Mouse (Mus musculus) gastrocnemius, postnatal 4 days (tissue): Measurements from ENCODE around the gene Cebpg. TPM values are rescaled to one million over a fixed set of nuclear protein-coding genes. Genes with fewer than 3 reads are reported as not detected.
A peak's percentile ranks its signal among the peaks of the same experiment; 100 is the strongest.

Experiments used
- DNase-seq, 2 experiments: peaks; one replicate each; pipeline ENCODE4 v3.0.0; 2021 to 2022; ENCODE audit warnings: low spot score in 2 of 2, mixed read lengths in 2 of 2
- long read RNA-seq, 2 experiments: library from polyadenylated mRNA; stranded (forward); transcript quantifications; one replicate each; pipeline ENCODE4 v2.0.0; 2021
- total RNA-seq, 2 experiments: library from RNA; stranded (reverse); gene quantifications; 2 replicates each; pipeline ENCODE4 v1.2.3; 2021

The Cebpg gene
- 10 to 100 TPM; 23.0 to 24.8 TPM for total RNA-seq
- long read RNA-seq, experiment 1, full-length matches to known transcripts, result 17 of 27 reads
- long read RNA-seq, experiment 1, partial matches to known transcripts, result 3 of 27 reads
- long read RNA-seq, experiment 1, other reads (novel, unspliced or antisense), result 7 of 27 reads
- long read RNA-seq, experiment 2, full-length matches to known transcripts, result 6 of 16 reads
- long read RNA-seq, experiment 2, partial matches to known transcripts, result 0 of 16 reads
- long read RNA-seq, experiment 2, other reads (novel, unspliced or antisense), result 10 of 16 reads

DNA sequence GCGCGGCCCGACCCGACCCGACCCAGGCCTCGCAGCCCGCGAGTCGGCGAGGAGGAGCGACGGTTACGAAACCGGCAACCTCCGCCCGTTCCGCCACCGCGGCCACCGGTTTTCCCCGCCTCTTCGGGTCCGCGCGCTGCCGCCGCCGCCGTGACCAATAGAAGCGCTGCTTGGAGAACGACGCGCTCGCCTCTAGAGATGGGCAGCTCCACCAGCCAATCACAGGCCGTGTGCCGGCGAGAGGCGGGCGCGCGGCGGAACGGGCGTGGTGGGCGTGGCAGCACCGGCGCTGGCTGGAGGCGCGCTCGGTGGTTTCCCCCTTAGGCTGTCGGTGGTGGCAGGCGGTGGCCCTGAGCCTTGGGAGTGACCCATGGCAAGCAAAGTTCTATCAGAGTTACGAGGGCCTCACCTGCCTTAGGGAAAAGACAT, at the start of gene Cebpg:
Cebpg (minus strand) TSS at position 138 of the 429 bp plus-strand sequence.
- DNase-seq, result peak; percentile 94 to 96

DNA sequence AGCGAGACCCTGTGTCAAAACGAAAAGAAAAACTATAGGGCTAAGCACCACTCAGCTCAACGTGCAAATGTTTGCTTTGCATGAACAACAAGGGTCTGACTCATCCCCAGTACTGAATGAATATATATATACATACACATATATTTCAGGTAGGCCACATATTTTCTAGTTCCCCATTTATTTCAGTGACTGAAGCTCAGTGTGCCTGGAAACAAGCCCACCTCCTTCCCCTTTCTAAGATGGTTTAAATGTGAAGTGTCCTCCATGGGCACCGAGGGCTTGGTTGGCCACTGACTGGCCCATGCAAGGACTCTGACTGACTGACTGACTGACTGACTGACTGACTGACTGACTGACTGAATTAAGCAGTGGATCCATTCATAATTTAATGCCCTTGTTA, 43.2 kb upstream of the Cebpg start:
- DNase-seq, result no peak

DNA sequence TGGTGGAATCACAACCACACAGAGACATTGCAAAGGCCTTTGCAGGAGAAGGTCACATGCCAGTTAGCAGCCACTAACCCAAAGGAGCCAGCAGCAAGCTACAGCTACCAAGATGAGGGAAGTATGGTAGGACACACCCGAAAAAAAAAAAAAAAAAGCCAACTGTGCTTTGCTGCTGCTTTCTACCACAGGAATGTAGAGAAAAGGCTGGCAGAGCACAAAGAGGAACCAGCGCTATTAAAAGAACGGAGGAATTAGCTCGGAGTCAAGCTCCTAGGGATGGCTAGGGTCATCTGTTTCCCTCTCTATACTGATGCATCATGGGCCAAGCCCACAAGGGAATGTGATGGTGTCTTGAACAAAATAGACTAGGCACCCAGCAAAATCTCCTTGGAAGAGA, 42.4 kb upstream of the Cebpg start:
- no peak for DNase-seq

DNA sequence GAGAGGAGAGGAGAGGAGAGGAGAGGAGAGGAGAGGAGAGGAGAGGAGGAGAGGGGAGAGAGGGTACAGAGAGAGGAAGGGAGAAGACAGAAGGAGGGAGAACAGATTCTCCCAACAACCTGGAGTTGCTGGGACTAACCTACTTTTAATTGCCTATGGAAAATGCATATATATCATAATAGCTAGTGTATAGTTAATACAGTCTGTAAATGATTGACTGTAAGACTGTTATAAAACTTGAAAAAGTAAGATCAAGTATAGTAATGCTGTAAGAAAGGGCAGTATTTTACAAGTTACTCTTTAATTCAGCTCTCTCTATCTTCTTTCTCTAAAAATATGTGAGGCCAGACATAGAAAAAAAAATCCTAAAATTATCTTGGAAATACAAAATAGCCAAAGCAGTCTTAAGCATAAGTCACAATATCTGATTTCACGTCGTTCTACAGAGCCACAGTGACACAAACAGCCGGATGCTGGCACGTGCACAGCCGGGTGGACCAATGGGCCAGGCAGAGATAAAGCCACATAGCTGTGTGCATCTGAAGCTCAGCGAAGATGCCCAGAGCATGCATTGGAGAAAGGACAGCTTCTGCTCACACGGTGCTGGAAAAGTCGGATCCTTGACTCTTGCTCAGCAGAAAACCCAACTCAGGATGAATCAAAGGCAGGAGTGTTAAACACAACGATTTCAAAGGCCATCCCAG, 38.8 kb upstream of the Cebpg start:
- DNase-seq, result no peak

DNA sequence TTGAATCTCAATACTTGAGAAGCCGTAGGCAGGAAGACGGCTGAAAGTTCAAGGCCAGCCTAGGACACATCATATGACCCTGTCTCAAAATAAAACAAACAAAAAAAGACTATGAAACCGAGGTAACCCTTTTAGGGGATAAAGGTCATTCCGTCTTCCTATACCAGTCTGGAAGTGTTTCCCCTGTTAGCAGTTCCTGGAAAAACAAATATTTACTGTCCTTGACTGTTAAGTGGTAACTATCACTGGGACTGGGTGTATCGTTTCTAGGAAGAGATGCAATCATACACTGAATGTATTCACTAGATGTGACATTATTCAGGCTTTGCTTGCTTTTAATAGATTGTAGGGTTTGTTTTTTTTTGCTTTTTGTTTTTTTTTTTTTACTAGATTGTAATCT, 34.2 kb upstream of the Cebpg start:
- DNase-seq, result no peak

DNA sequence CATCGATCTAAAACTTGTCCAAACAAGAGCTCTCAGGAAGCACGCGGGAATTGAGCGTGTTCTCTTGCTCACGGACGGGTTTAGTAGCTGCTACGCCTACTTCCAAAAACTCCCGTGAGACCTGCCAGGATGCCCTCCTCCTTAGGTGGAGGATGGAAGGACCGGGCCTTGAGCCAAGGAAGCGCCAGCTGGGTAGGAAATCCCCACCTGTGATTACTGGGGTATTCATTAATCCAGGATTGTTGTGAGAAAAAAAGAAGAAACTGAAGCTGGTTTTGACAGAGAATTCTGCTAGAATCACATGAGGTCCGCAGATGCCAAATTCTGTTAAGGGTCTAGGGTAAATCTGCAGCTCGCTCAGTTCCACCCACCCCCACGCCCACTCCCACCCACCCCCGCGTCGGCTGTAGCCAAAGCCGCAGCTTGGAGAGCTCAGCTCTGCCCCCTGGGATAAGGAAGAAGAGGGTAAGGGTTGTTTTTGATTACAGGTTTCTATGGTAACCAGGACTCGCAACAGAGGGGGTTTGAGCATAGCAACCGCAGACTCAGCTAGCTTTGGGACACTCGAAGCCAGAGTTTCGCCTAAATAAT, 30.0 kb upstream of the Cebpg start:
- DNase-seq, result no peak

DNA sequence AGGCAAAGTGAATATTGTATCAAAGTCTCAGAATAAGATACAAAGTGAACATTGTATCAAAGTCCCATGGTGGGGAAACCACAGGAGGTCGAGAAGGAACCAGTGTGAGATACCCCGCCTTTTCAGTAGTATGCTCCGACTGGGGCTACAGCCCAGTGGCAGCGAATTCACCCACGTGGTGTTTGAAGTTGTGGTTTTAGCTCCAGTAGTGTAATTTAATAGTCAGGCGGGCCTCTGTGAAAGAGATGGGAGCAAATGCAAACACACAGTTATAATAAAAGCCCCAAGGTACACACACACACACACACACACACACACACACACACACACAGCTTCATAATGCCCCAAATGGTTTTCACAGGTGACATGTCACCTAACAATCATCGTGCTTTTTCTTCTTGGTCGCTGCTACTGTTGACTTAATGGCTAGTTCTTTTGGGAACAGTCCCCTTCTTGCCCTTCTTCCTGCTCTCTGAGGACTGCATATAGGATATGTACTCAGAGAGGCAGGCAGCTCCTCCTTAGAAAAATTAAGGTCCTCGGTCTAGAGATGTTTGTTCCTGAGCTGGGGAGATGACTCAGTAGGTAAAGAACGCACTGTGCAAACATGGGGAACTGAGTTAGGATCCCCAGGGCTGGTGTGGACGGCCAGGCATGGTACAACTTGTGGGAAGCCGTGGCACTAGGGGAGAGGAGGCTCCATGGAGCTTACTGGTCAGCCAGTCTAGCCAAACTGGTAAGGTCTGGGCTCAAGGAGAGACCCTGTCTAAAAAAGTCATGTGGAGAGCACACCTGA, 28.4 kb upstream of the Cebpg start:
- DNase-seq, result no peak

DNA sequence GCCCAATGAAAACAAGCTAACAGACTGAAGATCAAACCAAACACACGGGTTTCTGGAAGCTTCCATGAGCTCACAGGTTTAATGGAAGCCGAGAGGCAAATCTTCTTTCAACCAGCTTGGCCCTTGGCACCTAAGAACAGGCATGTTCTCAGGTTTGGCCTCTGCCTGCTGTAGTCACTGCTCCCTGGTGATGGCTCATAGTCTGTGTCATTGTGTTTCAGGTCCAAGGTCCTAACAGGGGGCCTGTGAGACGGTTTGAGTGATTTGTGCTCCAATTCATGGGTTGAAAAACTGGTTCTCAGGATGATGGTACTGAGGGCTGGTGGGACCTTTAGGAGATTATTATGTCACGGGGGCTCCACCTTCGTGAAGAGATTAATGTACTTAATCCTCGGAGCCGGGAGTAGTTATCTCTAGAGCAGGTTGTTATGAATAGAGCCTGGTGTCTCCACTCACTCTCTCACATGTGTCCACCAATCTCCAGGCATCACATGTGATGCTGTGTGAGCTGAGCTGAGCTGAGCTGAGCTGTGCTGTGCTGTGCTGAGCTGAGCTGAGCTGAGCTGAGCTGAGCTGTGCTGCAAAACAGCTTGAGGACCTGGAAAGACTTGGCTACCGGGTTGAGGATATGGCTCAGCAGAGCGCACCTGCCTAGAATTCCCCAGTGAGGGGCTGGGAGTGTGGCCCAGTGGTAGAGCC, 25.2 kb upstream of the Cebpg start:
- no peak for DNase-seq

DNA sequence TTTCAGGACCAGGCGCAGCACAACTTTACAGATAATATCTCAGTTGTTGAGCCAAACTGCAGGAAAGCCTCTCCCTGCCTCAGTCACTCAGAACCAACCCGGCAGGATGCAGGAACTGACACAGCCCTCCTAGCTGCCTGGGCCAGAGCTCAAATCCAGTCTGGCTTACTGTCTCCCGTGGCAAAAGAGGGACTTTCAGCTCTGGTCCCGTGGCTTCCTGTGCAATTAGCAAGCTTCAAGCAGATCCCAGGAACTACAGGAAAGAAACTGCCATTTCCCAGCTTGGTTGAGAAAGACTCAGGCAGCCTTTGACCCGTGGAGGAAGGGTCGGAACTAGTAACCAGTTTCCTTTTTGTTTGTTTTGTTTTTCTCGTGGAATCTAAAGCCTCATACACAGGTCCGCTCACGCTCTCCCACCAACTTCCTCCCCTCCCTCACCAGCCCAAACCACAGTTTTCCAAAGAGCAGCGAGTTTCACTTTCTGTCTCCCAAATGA, 24.5 kb upstream of the Cebpg start:
- DNase-seq, result peak in 1 of 2 experiments; percentile 20

DNA sequence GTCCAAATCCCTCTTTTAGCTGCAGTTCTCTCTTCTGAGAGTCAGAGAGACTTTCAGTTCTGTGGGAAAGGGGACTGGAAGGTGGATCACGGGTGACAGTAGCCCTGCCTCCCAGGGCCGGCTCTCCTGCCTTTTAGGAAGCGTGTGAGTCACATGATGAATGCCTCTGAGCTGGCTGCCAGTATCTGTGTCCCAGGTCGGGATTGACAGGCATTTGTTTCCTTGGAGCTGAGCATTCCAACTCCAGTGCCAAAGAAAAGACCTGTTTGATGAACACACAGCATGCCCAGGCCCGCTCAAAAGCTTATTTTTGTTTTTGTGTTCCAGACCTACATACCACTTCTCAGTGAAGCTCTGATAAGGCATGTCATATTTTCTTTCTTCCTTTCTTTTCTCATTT, 20.3 kb upstream of the Cebpg start:
- DNase-seq, result no peak

DNA sequence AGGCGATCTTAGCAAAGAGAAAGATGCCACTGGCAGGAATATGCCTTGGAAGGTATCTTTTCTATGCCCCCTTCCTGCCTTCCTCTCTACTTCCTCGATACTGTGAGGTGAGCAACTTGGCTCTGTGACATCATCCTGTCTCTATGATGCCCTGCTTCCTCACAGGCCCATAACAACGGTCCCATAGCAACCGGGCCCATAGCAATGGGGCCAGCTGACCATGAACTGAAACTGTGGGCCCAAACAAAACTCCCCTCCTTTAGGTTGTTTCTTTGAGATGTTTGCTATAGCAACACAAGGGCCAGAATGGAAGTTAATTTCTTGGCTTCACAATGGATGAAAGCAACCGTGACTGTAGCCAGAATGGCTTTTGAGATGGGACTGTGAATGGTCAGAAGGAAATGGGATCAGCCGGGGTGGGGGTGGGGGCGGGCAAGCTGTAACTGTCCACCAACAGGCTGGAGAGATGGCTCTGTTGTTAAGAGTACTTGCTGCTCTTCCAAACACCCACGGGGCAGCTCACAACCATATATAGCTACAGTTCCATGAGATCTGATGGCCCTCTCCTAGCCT, 10.4 kb upstream of the Cebpg start:
- DNase-seq, result no peak

DNA sequence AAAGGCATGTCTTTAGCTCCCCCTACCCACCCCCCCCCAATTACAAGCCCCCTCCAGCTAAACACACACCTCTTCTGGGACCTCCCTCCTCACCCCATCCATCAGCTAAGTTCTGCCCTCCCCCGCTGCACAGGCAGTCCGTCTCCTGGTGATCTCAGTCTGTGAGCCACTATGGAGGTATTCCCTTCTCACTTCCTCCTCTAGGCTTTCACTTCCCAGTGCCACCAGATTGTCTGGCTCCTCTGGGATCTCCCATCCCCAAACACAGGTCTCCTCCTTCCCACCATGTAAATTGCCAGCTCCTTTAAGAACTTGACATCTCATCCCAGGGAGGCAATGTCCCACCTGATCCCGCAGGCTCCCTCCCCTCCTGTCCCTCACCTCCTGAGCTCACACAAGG, 9.6 kb upstream of the Cebpg start:
- DNase-seq, result no peak

DNA sequence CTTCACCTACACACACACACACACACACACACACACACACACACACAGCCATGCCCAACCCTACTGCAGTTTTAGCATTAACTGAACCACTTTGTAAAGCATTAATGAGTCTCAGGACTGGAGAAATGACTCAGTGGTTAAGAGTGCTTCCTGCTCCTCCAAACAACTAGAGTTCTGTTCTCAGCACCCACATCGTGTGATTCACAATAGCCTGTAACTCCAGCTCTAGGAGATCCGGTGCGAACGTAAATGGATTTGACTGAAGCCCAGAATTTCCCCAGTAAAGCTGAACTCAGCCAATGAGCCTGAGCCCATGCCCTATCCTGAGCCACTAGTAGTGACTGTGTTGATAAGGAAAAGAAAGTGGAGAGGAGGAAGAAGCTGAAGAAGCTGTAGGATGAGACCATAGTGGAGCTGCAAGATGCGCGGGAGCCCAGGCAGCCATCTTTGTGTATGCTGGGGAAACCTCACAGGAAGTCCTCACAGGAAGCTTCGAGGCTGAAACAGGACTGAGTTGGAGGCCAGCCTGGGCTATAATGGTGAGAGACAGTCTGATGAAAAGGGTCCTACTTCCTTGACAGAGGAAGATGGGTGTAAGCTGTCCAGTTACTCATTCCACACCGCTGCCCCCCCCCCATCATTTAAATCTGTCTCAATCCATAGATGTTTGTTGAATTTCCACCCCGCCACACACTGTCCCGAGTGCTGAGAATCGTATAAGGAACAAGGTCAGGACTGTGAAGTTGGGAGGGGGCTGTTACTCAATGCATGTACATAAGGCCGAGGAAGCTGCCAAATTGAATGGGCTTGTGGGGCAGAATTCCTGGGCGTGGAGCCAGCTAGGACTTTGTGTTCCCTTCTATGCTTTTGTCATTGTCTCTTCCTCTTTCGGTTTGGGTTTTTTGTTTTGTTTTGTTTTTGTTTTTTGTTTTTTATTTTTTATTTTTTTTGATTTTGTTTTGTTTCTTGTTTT, 8.2 kb upstream of the Cebpg start:
- peak in 1 of 2 experiments; percentile 53 for DNase-seq

DNA sequence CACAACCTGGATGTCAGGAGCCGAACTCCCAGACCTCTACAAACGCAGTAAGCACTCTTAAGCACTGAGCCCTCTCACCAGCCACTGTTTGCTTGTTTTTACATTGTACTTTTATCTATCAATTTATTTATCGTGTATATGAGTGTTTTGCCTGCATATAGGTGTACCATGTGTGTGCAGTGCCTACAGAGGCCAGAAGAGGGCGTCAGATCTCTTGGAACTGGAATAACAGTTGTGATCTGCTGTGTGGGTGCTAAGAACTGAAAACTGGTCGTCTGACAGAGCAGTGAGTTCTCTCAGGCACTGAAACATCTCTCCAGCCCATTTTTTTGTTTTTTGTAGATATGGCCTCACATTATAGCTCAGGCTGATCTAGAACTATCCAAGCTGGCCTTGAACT, 3.1 kb upstream of the Cebpg start:
- DNase-seq, result no peak

DNA sequence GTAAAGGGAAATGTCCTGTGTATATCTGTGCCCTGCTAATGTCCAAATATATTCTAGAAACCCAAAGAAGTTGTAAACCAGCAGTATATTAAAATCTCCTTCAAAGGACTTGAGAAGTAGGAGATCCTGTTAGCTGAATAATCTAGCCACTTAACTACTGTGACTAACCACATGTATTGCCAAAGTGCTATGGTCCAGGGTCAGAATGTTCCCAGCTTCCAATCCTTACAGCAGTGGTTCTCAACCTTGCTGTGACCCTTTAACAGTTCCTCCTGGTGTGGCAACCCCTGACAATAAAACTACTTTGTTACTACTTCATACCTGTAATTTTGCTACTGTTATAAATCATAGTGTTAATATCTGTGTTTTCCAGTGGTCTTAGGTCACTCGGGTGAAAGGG, 2.0 kb upstream of the Cebpg start:
- no peak for DNase-seq

DNA sequence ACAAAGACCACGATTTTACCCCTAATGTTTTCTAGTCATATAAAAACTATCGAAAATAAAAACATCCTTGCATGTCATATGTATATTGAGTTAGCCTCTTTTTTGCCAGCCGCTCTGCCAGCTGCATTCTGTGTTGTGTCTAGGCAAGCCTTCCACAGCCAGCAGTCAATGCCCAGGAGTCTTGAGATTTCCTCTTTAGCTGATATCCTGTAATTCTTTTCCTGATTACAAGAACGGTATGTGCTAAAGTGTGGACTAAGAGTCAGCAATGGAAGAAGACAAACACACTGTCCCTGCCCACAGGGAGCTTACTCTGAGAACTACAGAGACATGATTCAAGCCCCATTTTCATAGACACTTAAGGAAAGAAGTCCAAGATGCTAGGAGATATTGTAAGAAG, 1.2 kb upstream of the Cebpg start:
- DNase-seq, result no peak

DNA sequence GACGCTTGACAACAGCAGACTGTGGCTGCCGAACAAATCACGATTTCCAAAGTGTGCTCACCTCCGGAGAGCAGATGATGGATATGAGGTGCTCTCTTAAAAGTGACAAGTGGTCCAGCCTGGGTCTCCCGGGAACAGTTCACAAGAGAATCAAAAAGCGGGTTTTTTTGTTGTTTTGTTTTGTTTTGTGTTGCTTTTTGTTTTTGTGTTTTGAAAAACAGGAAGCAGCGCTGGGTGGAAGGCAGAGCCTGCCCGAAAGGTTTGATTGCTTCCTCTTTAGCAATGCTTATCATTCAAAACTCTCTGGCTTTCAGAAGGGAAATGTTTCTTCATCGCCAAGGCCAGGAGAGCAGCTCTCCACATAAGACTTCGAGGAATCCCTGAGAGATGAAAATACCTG, 626 bp upstream of the Cebpg start:
- no peak for DNase-seq

DNA sequence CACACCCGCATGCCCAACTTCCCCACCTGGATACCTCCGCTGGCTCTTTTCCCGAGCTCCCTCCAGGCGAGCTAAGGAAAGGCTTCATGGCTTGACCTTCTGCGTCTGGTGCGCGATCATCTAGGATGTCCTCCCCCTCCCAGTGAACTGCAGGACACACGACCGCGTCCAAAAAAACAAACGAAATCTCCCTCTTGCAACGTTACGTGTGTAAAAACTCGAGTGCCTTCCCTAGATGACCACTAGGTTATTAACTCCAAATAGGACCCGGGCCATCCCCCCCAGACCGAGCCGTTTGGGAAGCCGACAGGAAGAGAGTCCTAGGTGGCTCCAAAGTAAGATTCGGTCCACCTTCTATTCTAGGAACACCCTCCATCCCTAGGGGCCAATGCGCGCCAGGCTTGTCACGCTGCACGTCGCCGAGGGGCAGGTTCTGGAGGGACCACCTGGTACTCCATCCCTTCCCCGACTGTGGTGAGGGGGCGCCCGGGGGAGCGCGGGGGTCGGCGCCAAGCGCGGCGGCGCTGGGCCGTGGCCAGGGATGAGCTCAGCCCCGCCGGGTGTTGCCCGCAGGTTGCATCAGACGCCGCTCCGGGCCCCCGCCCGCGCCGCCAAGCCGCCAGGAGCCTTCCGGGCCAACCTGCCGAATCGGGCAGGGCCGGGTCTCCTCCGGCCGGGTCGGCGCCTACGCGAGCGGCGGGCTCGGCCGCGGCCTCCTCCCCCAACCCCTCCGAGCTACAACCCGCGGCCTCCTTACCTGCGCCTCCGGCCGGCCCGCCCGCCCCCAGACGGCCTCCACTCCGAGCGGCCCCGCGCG, 546 bp downstream of the Cebpg start:
- DNase-seq, result peak; percentile 24 to 42
